Mouse (Mus musculus): ENCODE measurements around the gene Mad1l1. TPM values are rescaled to one million over a fixed set of nuclear protein-coding genes. Genes with fewer than 3 reads are reported as not detected.

Gene Mad1l1
- polyA plus RNA-seq, 2 experiments from 2014 or later: 28.2 to 40.3 TPM

- ATAC-seq: no peak
Observed at GRCm38 (mm10) chr5:140124626-140125025, 196.7 kb downstream of the Mad1l1 start.

GRCm38 (mm10) chr5:140123640-140124366 is 197.5 kb downstream of the Mad1l1 start:
- no peak for ATAC-seq

- no peak for ATAC-seq
Observed at GRCm38 (mm10) chr5:140123194-140123593, 198.2 kb downstream of the Mad1l1 start.

- no peak for ATAC-seq
Observed at GRCm38 (mm10) chr5:140121966-140122365, 199.4 kb downstream of the Mad1l1 start.

GRCm38 (mm10) chr5:140118921-140119320 is 202.4 kb downstream of the Mad1l1 start:
- ATAC-seq: no peak

GRCm38 (mm10) chr5:140117968-140118367 is 203.4 kb downstream of the Mad1l1 start:
- no peak for ATAC-seq

- ATAC-seq: no peak
Observed at GRCm38 (mm10) chr5:140115434-140116271, 205.7 kb downstream of the Mad1l1 start.

GRCm38 (mm10) chr5:140114512-140115060 is 206.8 kb downstream of the Mad1l1 start:
- no peak for ATAC-seq

GRCm38 (mm10) chr5:140113281-140113680 is 208.1 kb downstream of the Mad1l1 start:
- no peak for ATAC-seq

GRCm38 (mm10) chr5:140110024-140110423 is 211.3 kb downstream of the Mad1l1 start:
- ATAC-seq: no peak

- ATAC-seq: no peak
Observed at GRCm38 (mm10) chr5:140107907-140108306, 213.4 kb downstream of the Mad1l1 start.

GRCm38 (mm10) chr5:140106051-140106450 is 215.3 kb downstream of the Mad1l1 start:
- ATAC-seq: no peak

GRCm38 (mm10) chr5:140104891-140105290 is 216.5 kb downstream of the Mad1l1 start:
- no peak for ATAC-seq

- no peak for ATAC-seq
Observed at GRCm38 (mm10) chr5:140102731-140103130, 218.6 kb downstream of the Mad1l1 start.

- no peak for ATAC-seq
Observed at GRCm38 (mm10) chr5:140101409-140102009, 219.8 kb downstream of the Mad1l1 start.

GRCm38 (mm10) chr5:140098711-140099110 is 222.6 kb downstream of the Mad1l1 start:
- ATAC-seq: no peak

GRCm38 (mm10) chr5:140095203-140095602 is 226.1 kb downstream of the Mad1l1 start:
- ATAC-seq: no peak

- ATAC-seq: no peak
Observed at GRCm38 (mm10) chr5:140093489-140093888, 227.9 kb downstream of the Mad1l1 start.

GRCm38 (mm10) chr5:140091601-140092000 is 229.8 kb downstream of the Mad1l1 start:
- ATAC-seq: no peak

GRCm38 (mm10) chr5:140089263-140089662 is 232.1 kb downstream of the Mad1l1 start:
- no peak for ATAC-seq

- no peak for ATAC-seq
Observed at GRCm38 (mm10) chr5:140087242-140087641, 234.1 kb downstream of the Mad1l1 start.

GRCm38 (mm10) chr5:140084341-140084740 is 237.0 kb downstream of the Mad1l1 start:
- ATAC-seq: no peak

- no peak for ATAC-seq
Observed at GRCm38 (mm10) chr5:140083911-140084310, 237.4 kb downstream of the Mad1l1 start.
